Mouse (Mus musculus) natural killer cell, adult 2 months (primary cell): ENCODE measurements around the gene Omp.

Experiments used
- DNase-seq, 2 experiments: peaks; one replicate each; pipeline ENCODE4 v3.0.0; 2022; ENCODE audit warnings: low spot score in 2 of 2

The Omp gene

GRCm38 (mm10) chr7:98103002-98103941, 42.0 kb downstream of the Omp start:
- DNase-seq, result peak; percentile 58 to 70

GRCm38 (mm10) chr7:98102488-98102887, 42.8 kb downstream of the Omp start:
- DNase-seq, result no peak

- DNase-seq, result no peak
Observed at GRCm38 (mm10) chr7:98097557-98097956, 47.7 kb downstream of the Omp start.

GRCm38 (mm10) chr7:98095852-98096251, 49.5 kb downstream of the Omp start:
- no peak for DNase-seq
